Mouse (Mus musculus) naive thymus-derived CD4-positive, alpha-beta T cell, adult 5 months (primary cell): ENCODE results near the gene Kir3dl2. TPM values are rescaled to one million over a fixed set of nuclear protein-coding genes. Genes with fewer than 3 reads are reported as not detected.

ENCODE experiments used
- polyA plus RNA-seq: library from polyadenylated mRNA; unstranded; fragments of 100-300 nt; shearing (Covaris generic); gene quantifications from one replicate; pipeline ENCODE4 v1.2.1, GENCODE M21; 2017

Gene Kir3dl2
- polyA plus RNA-seq = not detected

GRCm38 (mm10) chrX:136543956-136544355, at the start of gene Kir3dl2:
Gene Kir3dl2, minus strand, starts transcription at chrX:136544056.

GRCm38 (mm10) chrX:136590199-136590896, 46.5 kb upstream of the Kir3dl2 start, which contains the start of gene Tceal3:
Gene Tceal3, plus strand, starts transcription at chrX:136590842.

GRCm38 (mm10) chrX:136517699-136518098, 26.2 kb downstream of the Kir3dl2 start, which contains the start of gene Kir3dl1:
Gene Kir3dl1, plus strand, starts transcription at chrX:136517999.

Other genes with a start within 250 kb of the Kir3dl2 start
- gene Kir3dl1, start 26.1 kb downstream of the Kir3dl2 start, polyA plus RNA-seq = not detected
- gene Tceal3, start 46.8 kb upstream of the Kir3dl2 start, polyA plus RNA-seq = 2.0 TPM
- gene Tceal1, start 163.9 kb upstream of the Kir3dl2 start, polyA plus RNA-seq = 0.57 TPM
- gene Morf4l2, start 199.6 kb upstream of the Kir3dl2 start, polyA plus RNA-seq = 293 TPM
- not detected for gene Glra4, start 236.1 kb upstream of the Kir3dl2 start, polyA plus RNA-seq